Mouse (Mus musculus) adipocyte (in vitro differentiated cells): ENCODE measurements around the gene Psg18.
"Not testable (repeated sequence)": the region's sequence is repeated elsewhere in the genome, so short reads cannot be mapped to it uniquely, and the experiment has no call there.

Experiments used
- DNase-seq: peaks from one replicate; pipeline ENCODE4 v3.0.0-alpha.2; 2016; ENCODE audit warnings: low spot score

Psg18 gene

DNA sequence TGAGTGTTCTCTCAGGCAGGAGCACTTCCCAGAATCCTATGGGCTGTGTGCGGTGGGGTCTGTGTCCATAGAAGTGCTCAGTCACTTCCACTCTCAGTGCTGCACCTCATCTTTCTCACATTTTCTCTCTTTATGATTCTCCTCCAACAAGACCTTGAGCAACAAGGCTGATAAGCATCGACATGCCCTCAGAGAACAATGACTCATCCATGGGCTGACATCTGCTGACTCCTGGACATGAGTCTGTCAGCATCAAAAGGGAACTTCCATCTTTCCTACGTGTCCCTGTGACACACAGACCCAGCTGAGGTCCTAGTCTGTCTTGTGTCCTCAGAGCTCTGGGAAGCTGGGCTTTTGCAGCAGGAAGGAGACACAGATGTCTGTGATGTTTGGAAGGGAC, at the start of gene Psg18:
Gene Psg18 (minus strand): TSS at position 101 of the 400 bp plus-strand sequence.
- not testable (repeated sequence) for DNase-seq

DNA sequence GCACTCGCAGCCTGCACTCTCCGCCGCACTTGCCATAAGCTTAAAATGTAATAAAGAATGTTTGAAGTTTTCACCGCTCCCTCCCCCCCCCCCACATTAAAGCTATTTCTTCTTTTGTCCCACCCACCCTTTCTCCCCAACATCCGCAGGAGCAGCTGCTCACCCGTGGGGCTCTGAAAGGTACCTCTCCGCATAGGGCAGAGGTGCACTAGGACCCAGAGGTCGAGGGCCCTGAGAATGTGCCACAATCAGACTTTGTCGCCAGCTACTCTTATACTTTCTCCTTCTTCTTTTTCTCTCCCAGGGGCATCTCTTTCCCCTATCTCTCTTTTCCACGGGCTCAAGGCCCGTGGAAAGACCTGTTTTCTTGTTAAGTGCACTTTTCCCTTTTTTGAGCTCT, 48.6 kb upstream of the Psg18 start:
- DNase-seq, result no peak

DNA sequence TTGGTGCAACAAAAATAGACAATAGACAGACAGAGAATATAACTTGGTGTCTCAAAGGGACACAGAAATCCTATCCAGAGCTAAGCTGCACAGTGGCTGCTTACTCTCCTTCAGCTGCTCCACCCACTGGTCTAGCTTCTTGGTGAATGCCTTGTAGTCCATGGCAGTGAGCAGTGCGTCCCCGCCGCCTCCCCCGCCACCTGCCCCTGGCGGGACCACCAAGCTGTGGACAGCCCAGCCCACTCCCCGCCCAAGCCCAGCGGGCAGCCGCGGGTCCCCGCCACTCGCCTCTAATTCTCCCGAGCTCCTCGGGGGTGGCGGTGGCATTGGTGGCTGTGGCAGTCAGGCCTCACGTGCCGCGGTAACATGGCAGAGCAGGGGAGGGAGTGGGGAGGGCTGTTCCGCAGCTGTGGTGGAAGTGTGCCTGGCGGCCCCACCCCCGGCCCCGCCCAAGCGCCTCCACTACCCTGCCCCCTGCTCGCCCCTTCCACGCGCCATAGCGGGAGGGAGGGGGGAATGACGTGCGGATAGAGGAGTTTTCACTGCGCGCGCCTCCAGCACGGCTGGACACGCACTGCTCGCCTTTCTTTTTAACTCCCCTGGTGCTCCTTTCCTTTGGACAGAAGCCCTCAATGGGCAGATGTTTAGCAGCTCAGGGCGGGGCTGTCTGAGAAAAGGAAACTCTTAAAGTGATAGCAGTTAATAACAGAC, 47.9 kb upstream of the Psg18 start:
- DNase-seq, result no peak

DNA sequence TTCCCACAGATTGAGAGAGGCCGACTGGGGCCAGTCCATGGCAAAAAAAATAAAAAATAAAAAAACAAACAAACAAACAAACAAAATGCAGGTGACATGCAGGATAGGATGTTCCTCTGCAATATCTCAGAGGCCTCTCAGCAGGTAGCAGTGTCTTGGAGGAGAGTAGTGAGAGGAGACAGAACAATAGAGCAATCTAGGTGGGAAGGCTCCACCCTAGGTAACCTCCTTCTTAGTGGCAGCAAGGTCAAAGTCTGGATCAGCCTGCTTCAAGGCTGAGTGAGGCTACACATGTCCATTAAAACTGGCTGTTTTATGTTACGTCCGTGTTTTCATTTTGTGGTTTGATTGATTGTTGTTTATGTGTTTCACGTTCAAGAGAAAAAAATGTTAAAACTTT, 36.7 kb upstream of the Psg18 start:
- not testable (repeated sequence) for DNase-seq

DNA sequence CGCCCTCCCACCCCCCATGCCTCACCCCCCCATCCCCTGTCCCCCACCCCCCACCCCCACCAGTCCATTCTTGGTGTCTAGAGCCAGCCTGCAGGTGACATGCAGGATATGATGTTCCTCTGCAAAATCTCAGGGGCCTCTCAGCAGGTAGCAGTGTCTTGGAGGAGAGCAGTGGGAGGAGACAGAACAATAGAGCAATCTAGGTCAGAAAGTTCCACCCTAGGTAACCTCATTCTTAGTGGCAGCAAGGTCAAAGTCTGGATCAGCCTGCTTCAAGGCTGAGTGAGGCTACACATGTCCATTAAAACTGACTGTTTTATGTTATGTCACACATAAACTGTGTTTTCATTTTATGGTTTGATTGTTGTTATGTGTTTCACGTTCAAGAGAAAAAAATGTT, 23.5 kb upstream of the Psg18 start:
- no peak for DNase-seq

DNA sequence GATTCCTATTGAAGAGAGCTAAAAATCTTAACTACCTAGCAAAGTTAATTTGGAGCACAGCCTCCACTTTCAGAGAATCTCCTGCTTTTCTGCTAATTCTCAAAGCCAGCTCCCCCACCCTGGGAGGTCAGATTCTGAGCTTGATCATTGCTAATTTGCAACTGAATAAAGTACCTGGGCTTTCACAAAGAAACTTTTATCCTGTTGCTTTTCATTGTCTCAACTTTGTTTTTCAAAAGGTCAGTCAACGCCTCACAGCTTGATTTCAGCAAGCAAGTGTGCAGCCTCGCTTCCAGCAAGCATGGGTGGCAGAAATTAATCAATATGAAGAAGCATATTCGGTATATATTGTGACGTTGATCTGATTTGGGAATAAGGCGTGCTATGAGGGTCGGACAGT, 19.4 kb downstream of the Psg18 start:
- not testable (repeated sequence) for DNase-seq
